Mouse (Mus musculus) spleen, adult 2 months (tissue): ENCODE data around the gene 3110082I17Rik.

Experiments used
- CTCF ChIP-seq: fragments of 200-500 bp; IDR thresholded peaks from 2 replicates; pipeline ENCODE4 v1.5.1; 2011; ENCODE audit warnings: mild to moderate bottlenecking, inconsistent platforms; ENCODE audit not compliant: insufficient read depth, insufficient read length, insufficient replicate concordance; ENCODE audit errors: extremely low read depth
- POLR2A ChIP-seq: fragments of 200-500 bp; IDR thresholded peaks from 2 replicates; pipeline ENCODE4 v1.6.1; 2011; ENCODE audit warnings: low read depth, low read length, inconsistent platforms

GRCm38 (mm10) chr5:139355235-139355772 lies 105.0 kb downstream of the 3110082I17Rik start:
- TF ChIP-seq CTCF: peak; percentile 97
- no peak for TF ChIP-seq POLR2A
